Mouse (Mus musculus) ES-E14 (cell line): ENCODE results near the gene B4galnt1.

Experiments
- CHD2 ChIP-seq: IDR thresholded peaks from 2 replicates; pipeline ENCODE4 v1.6.1; 2014; ENCODE audit warnings: mild to moderate bottlenecking, low read depth, low read length, inconsistent platforms
- HCFC1 ChIP-seq: IDR thresholded peaks from 2 replicates; pipeline ENCODE4 v1.6.1; 2012; ENCODE audit warnings: low read length, inconsistent platforms, borderline replicate concordance; ENCODE audit not compliant: insufficient read depth
- MAFK ChIP-seq: IDR thresholded peaks from 2 replicates; pipeline ENCODE4 v1.6.1; 2014; ENCODE audit warnings: mild to moderate bottlenecking, low read depth, low read length, inconsistent platforms; ENCODE audit not compliant: insufficient read depth
- ZC3H11A ChIP-seq: IDR thresholded peaks from 2 replicates; pipeline ENCODE4 v1.6.1; 2012; ENCODE audit warnings: low read depth, mild to moderate bottlenecking, inconsistent platforms, low read length, borderline replicate concordance
- ZNF384 ChIP-seq: IDR thresholded peaks from 2 replicates; pipeline ENCODE4 v1.6.1; 2012; ENCODE audit warnings: low read depth, low read length, inconsistent platforms

DNA sequence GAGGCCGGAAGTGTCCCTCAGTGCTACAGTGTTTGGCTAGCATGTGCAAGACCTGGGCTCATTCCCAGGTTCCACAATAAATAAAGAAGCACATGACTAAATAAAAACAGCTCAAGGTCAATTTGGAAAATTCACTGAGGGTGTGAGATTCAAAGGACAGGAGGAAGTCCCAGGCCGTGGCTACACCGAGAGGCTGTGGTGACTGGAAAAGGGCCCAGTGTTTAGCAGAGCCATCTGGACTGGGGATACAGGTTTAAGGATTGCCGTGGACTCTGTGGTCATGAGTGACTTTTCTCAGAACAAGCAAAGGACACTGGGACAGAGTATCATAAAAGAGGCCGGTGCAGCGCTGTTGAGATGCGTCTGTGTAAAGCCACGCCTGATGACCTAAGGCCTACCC lies 48.2 kb downstream of the B4galnt1 start:
- no peak for TF ChIP-seq MAFK
- TF ChIP-seq ZNF384 = no peak
- TF ChIP-seq HCFC1 = no peak
- no peak for TF ChIP-seq ZC3H11A
- no peak for TF ChIP-seq CHD2
